Mouse (Mus musculus): ENCODE measurements at regions not wholly inside any gene's neighbourhood (a gene's known extent, or its start where the extent isn't known, plus 50 kb on each side); places are given as distances from the start of the nearest gene placed in this dataset.

DNA sequence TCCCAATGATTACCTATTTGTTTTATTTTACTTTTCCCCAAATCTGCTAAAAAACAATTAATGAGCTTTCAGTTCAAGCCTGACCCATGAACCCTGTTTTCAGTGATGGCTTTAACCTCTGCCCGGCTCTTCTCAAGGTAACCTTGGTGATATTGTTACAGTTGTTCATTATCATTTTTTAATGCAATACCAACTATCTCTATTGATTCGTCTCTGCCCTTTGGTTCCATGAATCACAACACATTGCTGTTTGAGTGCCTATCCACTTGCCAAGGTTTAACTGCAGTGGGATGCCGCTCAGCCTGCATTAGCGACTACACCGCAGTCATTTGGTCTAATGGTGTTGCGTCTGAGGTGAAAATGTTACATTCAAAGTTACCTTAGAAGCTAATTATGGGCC is 317.9 kb downstream of the Etnk1 start:
- TF ChIP-seq CTCF (IDR thresholded peaks at IDR 0.05; ENCODE audit: low read depth) (no peak), EP300 (IDR thresholded peaks at IDR 0.05; ENCODE audit: low read depth) (no peak)

All from liver, postnatal 0 days (tissue).